Mouse (Mus musculus) bone marrow, adult 2 months (tissue): ENCODE measurements around the gene Adamtsl4. TPM values are rescaled to one million over a fixed set of nuclear protein-coding genes. Genes with fewer than 3 reads are reported as not detected.
"Not testable (repeated sequence)": the region's sequence is repeated elsewhere in the genome, so short reads cannot be mapped to it uniquely, and the experiment has no call there.

Experiments
- H3K27ac ChIP-seq: fragments of 200-500 bp; 2 replicates; pipeline ENCODE4 v1.5.1; 2012; ENCODE audit warnings: low read depth, mild to moderate bottlenecking, control low read depth, inconsistent platforms, low read length; ENCODE audit not compliant: control insufficient read depth, poor library complexity, insufficient read depth
- H3K4me1 ChIP-seq: fragments of 200-500 bp; 2 replicates; pipeline ENCODE4 v1.6.1; 2011; ENCODE audit warnings: low read length; ENCODE audit not compliant: control insufficient read depth, insufficient read depth
- H3K4me3 ChIP-seq: fragments of 200-500 bp; replicated peaks from 2 replicates; pipeline ENCODE3; 2011; ENCODE audit warnings: mild to moderate bottlenecking, low read depth, low read length, control low read depth; ENCODE audit not compliant: control insufficient read depth
- CTCF ChIP-seq: fragments of 200-500 bp; IDR thresholded peaks from 2 replicates; pipeline ENCODE4 v1.5.1; 2011; ENCODE audit warnings: low read length, control low read depth; ENCODE audit not compliant: control insufficient read depth, insufficient read depth
- POLR2A ChIP-seq: fragments of 200-500 bp; IDR thresholded peaks from 2 replicates; pipeline ENCODE4 v1.6.1; 2011; ENCODE audit warnings: low read depth, mild to moderate bottlenecking, control low read depth, low read length, borderline replicate concordance; ENCODE audit not compliant: control insufficient read depth
- WGBS: fragments of 180-500 bp; shearing (Covaris S2); methylation state at CpG from one replicate; pipeline ENCODE4 v1.1.7; 2018; 5-methylcytosine and 5-hydroxymethylcytosine counted together
- polyA plus RNA-seq: library from polyadenylated mRNA; stranded (reverse); fragments of >200 nt; gene quantifications from 2 replicates; pipeline ENCODE4 v1.2.4, GENCODE M21; 2011; ENCODE audit warnings: low replicate concordance; ENCODE audit not compliant: missing spikeins, insufficient read depth, insufficient read length

Gene Adamtsl4
- polyA plus RNA-seq, 1 experiment, result 2.7 TPM

DNA sequence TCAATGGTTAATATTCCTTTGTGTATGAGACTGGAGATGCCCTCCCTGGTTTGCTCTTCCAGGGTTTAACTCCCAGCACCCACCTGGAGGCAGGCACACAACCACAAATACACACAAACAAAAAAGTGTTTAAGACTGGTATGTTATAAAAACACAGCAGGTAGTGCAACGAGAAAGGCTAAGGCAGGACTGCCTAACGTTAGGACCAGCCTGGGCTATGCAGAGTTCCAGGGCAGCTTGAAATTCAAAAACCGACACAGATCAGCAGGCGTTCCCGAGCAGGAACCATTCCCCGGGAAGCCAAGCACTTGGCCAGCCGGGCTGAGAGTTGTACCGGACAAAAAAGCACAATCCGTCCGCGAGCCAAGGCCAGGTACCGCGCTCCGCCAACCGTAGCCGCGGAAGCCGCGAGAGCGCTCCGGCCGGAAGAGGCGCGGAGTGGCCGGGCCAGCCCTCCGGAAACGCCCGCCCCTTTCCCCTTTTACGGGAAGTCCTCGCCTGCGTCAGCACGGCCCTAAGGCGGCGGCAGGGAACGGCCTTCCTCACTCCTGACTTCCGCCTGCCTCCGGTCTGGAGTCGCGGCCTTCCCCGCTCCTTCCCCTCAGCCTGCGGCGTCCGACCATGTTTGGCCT, 29.4 kb downstream of the Adamtsl4 start, which contains the start of gene Mcl1:
Gene Mcl1, plus strand, starts transcription at position 553 of the 632 bp plus-strand sequence.
- H3K4me3 ChIP-seq, result peak within 1 kb of the TSS; percentile 78
- peak within 1 kb of the TSS; percentile 100 for H3K27ac ChIP-seq
- peaks cover 4% of the 10 kb centered on the region; the same call in 1 of the 2 replicates for H3K4me1 ChIP-seq
- WGBS, result under 1% methylated on average over 43 of the region's 43 CpGs
- TF ChIP-seq POLR2A (peak; percentile 100), CTCF (no peak)

GRCm38 (mm10) chr3:95657711-95658110, 30.0 kb downstream of the Adamtsl4 start:
- no peak for TF ChIP-seq POLR2A
- TF ChIP-seq CTCF, result no peak
- H3K27ac ChIP-seq, result peak overlapping the region; percentile 60; the same call in 1 of the 2 replicates
- peaks cover 4% of the 10 kb centered on the region; the same call in 1 of the 2 replicates for H3K4me1 ChIP-seq
- 74% methylated on average over 3 of the region's 3 CpGs for WGBS
- no peak overlapping the region for H3K4me3 ChIP-seq

DNA sequence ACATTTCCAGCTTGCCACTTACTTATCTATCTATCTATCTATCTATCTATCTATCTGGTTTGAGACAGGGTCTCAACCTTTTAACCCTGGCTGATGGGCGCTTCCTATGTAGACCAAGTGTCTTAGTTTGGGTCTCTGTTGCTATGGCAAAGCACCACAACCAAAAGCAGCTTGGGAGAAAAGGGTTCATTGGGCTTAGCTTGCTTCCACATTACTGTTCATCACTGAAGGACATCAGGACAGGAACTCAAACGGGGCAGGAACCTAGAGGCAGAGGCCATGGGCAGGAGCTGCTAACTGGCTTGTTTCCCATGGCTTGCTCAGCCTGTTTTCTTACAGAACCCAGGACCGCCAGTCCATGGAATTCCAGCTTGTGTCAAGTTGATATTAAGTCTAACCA, 30.6 kb downstream of the Adamtsl4 start:
- H3K4me3 ChIP-seq, result no peak overlapping the region
- peaks cover 7% of the 10 kb centered on the region; the same call in 1 of the 2 replicates for H3K4me1 ChIP-seq
- H3K27ac ChIP-seq, result peak overlapping the region; percentile 30; the same call in 1 of the 2 replicates
- TF ChIP-seq CTCF, result no peak
- TF ChIP-seq POLR2A, result no peak
- WGBS, result 67% methylated on average over 3 of the region's 3 CpGs

- TF ChIP-seq POLR2A (no peak), CTCF (no peak)
- 87% methylated on average over 5 of the region's 5 CpGs for WGBS
- Histone ChIP-seq H3K4me1 (peaks cover 8% of the 10 kb centered on the region; the same call in 1 of the 2 replicates), H3K4me3 (no peak overlapping the region), H3K27ac (no peak overlapping the region)
These were observed 32.3 kb downstream of the Adamtsl4 start for GRCm38 (mm10) chr3:95655437-95655836.

- 78% methylated on average over 3 of the region's 3 CpGs for WGBS
- not testable (repeated sequence) for H3K4me1 ChIP-seq, H3K4me3 ChIP-seq, H3K27ac ChIP-seq
These were observed 33.3 kb downstream of the Adamtsl4 start for GRCm38 (mm10) chr3:95654371-95654770.

DNA sequence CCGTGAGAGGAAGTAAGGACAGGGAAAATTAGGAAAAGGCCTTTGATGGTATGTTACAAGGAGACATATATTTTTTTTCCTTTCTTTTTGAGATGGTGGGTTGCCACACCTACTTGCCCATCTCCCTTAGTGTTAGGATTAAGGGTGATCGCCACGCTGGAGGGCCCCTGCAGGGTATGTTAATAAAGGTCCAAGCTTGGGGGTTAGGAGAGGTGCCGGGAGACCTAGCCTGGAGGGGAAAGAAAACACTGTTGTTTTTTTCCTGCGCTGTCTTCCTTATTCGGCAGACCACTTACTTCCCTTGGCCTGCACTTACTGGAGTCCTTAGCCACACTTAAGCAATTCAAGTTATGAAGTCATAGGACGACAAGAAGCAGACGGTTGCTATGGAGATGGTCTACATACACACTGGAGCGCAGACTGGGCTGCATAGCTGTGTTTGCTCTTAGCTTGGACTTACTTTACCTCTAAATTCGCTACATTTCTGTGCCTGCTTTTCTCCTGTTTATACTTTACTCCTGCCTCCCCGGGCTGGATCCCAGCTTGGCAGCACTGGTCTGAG, 34.2 kb downstream of the Adamtsl4 start:
- WGBS, result 24% methylated on average over 11 of the region's 11 CpGs
- Histone ChIP-seq H3K4me3 (no peak overlapping the region), H3K27ac (peak overlapping the region; percentile 84), H3K4me1 (peaks cover 8% of the 10 kb centered on the region; the same call in 1 of the 2 replicates)
- no peak for TF ChIP-seq POLR2A
- TF ChIP-seq CTCF, result no peak

GRCm38 (mm10) chr3:95652871-95653270, 34.8 kb downstream of the Adamtsl4 start:
- peaks cover 8% of the 10 kb centered on the region; the same call in 1 of the 2 replicates for H3K4me1 ChIP-seq
- H3K27ac ChIP-seq, result peak overlapping the region; percentile 94
- 59% methylated on average over 6 of the region's 6 CpGs for WGBS
- no peak overlapping the region for H3K4me3 ChIP-seq
- TF ChIP-seq CTCF (no peak), POLR2A (no peak)

DNA sequence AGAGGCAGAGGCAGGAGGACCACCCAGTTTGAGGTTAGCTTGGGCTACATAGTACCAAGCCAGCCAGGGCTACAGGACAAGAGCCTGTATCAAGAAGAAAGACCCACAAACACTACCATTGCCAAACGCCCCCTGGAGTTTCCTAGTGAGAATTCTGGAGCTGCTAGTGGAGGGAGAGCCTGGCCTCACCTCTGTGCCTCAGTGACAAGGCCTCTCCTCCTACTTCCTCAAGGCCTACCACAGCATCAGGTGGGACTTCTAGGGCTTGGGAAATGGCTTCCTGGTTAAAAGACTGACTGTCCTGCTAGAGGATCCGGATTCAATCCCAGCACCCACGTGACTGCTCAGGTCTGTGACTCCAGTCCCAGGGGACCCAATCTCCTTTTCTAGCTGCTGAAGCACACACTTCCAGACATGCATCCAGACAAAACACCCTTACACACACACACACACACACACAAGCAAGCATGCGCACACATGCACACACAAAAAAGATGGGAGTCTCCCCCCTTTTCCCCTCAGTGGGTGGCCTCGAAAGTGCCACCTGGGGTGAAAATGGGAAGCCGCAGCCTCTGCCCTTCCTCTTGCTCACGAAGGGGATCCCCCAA, 35.4 kb downstream of the Adamtsl4 start:
- WGBS, result 13% methylated on average over 7 of the region's 7 CpGs
- H3K4me3 ChIP-seq, result no peak overlapping the region
- TF ChIP-seq POLR2A (no peak), CTCF (peak; percentile 14; the same call in 1 of the 2 replicates)
- peaks cover 8% of the 10 kb centered on the region; the same call in 1 of the 2 replicates for H3K4me1 ChIP-seq
- peak overlapping the region; percentile 94 for H3K27ac ChIP-seq
